Mouse (Mus musculus) neutrophil, adult 83 days (primary cell): ENCODE results near the gene Eid1. TPM values are rescaled to one million over a fixed set of nuclear protein-coding genes. Genes with fewer than 3 reads are reported as not detected.

Experiments used
- total RNA-seq, 2 experiments: library from RNA; stranded (reverse); gene quantifications; one replicate each; pipeline ENCODE4 v1.2.4; 2023

Gene Eid1
- total RNA-seq, result 10 to 100 TPM; 27.3 to 31.2 TPM

DNA sequence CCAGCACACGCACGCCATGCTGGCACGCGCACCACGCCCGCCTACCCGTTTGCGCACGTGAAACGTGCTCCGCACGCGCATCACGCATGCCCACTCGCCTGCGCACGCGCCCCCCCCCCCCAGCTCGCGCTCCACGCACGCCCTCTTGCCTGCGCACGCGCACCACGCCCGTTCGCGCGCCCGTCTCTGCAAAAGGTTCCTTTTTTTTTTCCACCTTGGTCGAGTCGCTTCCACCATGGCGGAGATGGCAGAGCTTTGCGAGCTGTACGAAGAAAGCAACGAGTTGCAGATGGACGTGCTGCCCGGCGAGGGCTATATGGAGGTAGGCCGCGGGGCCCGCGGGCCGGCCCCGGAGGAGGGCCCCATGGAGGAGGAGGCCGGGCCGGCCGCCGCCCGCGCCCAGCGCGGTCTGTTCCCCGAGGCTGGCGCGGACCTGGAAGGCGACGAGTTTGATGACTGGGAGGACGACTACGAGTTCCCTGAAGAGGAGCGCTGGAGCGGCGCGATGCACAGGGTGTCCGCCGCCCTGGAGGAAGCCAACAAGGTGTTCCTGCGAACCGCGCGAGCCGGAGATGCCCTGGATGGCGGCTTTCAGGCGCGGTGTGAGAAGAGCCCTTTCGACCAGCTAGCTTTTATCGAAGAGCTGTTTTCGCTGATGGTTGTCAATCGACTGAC lies at the start of gene Eid1:
TSS of gene Eid1 (plus strand) at position 139 of the 675 bp plus-strand sequence.

DNA sequence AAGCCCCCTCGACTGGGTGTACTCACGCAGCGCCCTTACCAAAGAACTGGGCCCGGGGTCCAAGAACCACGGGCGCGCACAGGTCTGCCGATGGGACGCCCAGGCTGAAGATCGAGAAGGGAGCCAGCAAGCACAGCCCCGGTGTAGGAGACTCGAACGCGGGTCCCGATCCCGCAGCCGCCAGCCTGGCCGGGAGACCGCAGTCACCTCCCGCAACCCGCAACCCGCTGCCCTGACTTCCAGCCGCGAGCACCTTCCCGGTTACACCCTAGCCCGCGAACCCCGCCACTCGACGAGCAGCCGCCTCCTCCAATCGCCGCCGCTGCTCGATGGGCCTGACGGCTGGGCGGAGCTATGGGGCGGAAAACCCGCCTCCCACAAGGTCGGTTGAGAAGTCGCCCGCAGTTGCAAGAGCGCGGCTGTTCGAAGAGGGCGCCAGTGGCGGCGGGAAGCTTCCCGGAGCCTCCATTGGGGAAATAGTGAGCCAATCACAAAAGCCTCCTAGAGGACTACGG lies 48.0 kb upstream of the Eid1 start, which contains the start of gene Cep152:
TSS of gene Cep152 (minus strand) at position 277 of the 515 bp plus-strand sequence.

DNA sequence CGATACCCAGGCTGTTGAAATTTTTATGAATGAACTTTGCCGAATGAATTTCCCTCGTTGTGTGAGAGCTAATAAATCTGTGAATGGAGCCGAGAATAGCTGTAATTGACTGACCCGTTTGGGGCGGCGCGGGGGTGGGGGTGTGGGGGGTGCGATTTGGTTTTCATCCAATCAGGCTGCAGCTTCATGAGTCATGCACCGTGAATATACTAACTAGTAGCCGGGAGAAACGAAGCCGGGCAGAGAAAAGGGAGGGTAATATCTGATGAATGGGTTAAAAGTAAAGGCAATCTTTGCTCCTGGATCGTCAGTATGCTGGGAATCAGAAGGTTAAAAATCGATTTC lies 51.2 kb downstream of the Eid1 start, which contains the start of gene Shc4:
TSS of gene Shc4 (minus strand) at position 63 of the 345 bp plus-strand sequence.

Other genes with a start within 250 kb of the Eid1 start
- gene Gm9913, start 168.0 kb upstream of the Eid1 start, total RNA-seq, result not detected
- gene Fbn1, start 165.1 kb upstream of the Eid1 start, total RNA-seq, result under 1 TPM; 0.20 to 0.24 TPM
- gene Cep152, start 48.0 kb upstream of the Eid1 start, total RNA-seq, result 10 to 100 TPM; 13.4 to 14.1 TPM
- gene Shc4, start 51.1 kb downstream of the Eid1 start, total RNA-seq, result under 1 TPM; 0.24 to 0.33 TPM
- 10 to 100 TPM; 25.5 to 25.8 TPM for gene Secisbp2l, start 109.8 kb downstream of the Eid1 start, total RNA-seq
- 10 to 100 TPM; 10.7 to 11.9 TPM for gene Galk2, start 186.0 kb downstream of the Eid1 start, total RNA-seq
- 10 to 100 TPM; 40.5 to 40.9 TPM for gene Cops2, start 186.0 kb downstream of the Eid1 start, total RNA-seq